Mouse (Mus musculus) gastrocnemius, postnatal 14 days (tissue): Measurements from ENCODE around the gene Zmiz1. TPM values are rescaled to one million over a fixed set of nuclear protein-coding genes. Genes with fewer than 3 reads are reported as not detected.

ENCODE experiments used
- DNase-seq: peaks from one replicate; pipeline ENCODE4 v3.0.0; 2021; ENCODE audit warnings: mixed read lengths
- intact Hi-C: fragments of 180-260 bp; cut with DNase I; formaldehyde crosslinking; loops from one replicate; pipeline ENCODE4 v1.15.1; 2025; ENCODE audit warnings: low total_unique reads
- total RNA-seq, 2 experiments: library from RNA; stranded (reverse); gene quantifications; 2 replicates each; pipeline ENCODE4 v1.2.3; 2021

Zmiz1 gene
- total RNA-seq, 2 experiments from 2014 or later, result 30.3 to 36.0 TPM

DNA sequence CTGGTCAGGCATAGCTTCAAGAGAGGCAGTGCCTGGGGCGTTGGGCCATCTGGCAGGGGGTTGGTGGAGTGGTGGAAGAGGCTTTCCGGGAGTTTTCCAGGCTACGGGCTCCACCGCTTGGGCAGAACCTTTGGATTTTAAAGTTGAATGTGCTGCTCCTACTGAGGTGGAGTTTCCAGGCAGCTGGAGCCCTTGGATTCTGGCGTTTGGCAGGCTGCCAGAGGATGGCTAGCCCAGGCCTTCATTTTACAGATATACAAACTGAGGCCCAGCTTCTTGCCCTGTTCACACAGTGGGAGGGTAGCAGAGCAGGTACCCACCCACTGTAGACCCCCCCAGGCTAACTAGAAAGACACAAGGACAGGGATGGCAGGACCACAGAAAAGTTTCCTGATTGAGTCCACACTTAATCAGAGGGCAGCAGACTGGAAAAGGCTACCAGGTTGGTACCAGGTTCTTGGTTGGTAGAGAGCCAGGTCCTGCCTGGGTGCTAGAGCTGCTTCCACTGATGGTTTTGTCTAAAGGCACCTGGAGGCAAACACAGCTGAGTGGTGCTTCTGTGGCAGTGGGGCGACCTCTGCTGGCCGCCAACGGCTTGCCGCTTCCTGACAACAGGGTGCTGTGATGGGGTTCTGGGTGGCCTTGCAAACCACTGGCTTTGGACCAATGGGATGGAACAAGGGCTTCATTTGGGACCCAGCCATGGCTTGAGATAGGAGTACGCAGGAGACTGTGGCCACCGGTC lies 106.5 kb downstream of the Zmiz1 start:
- DNase-seq, result peak; percentile 86
- intact Hi-C loops, result loop anchor here (5.0 kb wide), 2 partner anchors 178 to 448 kb away; no protein-coding TSS in a partner anchor

DNA sequence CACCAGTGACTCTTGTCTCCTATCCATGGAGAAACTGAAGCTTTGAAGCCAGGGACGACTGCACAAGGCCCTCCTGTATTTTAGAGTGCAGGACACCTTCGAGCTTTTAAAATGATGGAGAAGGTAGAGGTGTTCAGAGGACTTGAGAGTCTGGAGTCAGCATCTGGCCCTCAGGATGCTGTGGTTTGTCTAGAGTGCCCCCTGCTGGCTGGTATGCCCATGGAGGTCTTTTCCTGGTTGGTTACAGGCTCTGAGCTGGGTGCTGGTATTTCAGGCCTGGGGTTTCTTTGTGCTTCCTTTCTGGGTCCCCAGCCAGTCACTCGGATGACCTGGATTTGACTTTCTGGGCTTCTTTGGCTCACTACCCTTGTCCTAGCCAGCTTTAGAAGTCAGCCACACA lies 108.3 kb downstream of the Zmiz1 start:
- DNase-seq, result peak; percentile 60
- intact Hi-C loops, result loop anchor here (5.0 kb wide), 2 partner anchors 180 to 450 kb away; no protein-coding TSS in a partner anchor

DNA sequence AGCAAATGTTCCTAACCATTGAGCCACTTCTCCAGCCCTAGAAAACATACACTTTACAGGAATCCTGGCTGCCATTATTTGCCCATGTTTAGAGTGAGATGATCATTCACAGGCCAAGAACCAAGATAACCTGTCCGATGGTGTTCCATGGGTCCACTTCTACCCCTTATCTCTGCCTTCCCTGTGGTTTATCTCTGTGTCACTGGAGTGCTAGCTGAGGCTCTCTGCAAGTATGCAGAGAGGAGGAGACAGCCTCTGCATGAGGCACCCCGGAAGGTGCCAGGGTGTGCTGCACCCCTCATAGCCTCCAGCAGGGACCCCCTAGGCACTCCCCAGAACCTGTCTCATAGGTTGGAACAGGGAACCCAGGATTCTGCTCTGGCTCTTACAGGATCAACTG lies 108.9 kb downstream of the Zmiz1 start:
- no peak for DNase-seq
- intact Hi-C loops, result loop anchor here (5.0 kb wide), 2 partner anchors 181 to 451 kb away; no protein-coding TSS in a partner anchor

DNA sequence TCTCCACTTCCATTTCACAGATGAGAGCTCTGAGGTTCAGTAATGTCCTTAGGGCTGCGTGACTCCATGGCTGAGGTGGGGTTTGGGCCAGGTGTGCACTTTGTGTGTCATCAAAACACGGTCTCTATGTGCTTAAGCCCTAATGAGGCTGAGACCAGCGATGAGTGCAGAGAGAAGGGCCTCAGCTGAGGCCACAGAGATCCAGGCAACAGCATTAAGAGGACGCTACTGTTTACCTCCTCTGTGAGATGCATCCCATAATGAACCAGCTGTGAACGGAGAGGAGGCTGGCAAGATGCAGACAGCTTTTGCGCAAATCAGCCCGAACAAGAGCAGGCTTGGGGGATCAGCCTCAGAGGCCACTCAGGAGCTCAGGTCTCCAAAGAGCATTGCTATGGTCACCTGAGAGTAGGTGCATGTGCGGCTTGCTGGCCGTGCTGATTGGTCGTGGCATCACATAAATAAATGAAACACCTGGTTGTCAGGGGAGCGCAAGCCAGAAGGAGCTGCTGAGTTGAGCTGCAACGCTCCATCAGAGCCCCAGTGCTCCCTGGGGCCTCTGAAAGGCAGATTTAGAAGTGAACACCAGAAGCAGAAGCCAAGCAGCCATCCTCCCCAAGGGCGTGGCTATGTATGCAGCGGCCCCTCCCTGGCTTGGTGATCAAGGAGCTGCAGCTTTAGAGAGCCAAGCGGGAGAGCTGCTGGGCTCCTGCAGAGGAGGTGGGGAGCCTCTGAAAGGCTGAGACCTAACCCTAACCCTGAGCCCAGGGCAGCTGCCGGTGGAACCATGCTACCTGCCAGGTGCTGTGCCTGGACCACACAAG lies 115.3 kb downstream of the Zmiz1 start:
- intact Hi-C loops, result no loop called here
- DNase-seq, result no peak

DNA sequence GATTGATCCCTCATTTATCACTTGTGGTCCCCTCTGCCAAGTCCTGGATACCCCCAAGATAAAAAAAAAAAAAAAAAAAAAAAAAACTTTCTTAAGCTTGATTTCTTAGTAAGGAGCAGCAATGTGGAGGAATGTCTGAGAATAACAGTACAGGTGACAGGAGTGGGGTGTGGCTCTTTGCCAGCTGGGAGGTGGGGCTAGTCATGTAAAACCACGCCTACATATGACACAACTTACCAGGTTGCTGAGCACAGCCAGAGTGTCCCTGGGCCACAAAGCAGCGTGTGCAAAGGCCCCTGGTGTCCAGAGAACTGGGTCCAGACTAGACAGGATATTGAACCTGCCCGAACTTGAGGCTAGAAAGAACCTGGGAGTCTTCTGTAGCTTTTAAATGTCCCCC lies 117.7 kb downstream of the Zmiz1 start:
- intact Hi-C loops, result no loop called here

DNA sequence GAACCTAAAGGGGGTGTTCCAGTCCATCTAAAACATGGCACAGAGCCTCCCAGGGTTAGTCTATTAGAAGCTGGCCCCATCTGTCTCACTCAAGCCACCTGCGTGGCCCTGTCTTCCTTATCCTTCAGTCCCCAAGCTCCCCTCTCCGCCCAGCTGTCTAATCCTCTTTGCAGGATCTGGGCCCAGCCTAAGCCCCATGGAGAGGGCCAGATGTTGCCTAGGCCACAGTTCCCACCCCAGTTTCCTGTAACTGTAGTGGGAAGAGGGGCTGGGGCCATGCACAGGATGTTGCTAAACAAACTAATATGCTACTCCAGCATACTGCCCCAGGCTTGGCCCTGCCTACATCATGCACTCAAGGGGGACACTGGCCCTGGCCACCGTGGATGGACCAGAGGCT lies 118.4 kb downstream of the Zmiz1 start:
- no peak for DNase-seq
- intact Hi-C loops, result no loop called here

More for the DNA sequence above, 117.7 kb downstream of the Zmiz1 start:
- no peak for DNase-seq

DNA sequence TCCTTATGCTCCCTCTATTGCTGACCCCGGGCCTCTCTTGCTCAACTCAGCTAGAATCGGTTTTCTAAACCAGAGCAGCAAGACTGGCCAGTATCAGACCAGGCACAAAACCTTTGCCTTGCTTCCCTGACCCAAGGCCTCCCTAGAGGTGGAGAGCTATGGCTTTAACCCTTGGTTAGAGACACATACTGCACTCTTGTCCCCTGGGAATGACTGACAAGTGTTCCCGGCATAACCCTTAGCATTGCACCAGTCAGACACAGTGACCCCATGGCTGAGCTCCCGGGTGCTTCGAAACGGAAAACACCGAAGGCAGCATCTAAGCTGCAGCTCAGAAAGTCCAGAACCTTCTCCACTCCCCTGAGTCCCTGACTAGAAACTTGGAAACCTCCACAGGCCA lies 120.6 kb downstream of the Zmiz1 start:
- intact Hi-C loops, result no loop called here
- no peak for DNase-seq

DNA sequence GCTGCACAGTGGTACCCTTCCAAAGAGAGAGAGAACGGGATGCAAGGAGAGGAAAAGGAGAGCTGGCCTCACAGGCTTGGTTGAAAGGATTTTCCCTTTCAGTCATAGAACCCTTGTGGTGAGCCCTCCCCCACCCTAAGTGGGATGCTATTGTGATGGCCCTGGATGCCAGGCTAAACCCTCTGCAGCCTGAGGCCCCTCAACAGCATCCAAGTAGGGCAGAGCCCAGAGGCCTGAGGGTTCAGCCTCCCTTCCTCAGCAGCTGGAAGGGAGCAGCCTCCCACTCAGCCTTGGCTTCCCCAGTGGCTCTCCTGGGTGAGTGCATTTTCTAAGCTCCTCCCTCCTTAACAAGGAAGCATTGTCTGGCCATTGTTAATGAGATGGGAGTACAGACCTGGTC lies 121.4 kb downstream of the Zmiz1 start:
- intact Hi-C loops, result no loop called here
- no peak for DNase-seq

DNA sequence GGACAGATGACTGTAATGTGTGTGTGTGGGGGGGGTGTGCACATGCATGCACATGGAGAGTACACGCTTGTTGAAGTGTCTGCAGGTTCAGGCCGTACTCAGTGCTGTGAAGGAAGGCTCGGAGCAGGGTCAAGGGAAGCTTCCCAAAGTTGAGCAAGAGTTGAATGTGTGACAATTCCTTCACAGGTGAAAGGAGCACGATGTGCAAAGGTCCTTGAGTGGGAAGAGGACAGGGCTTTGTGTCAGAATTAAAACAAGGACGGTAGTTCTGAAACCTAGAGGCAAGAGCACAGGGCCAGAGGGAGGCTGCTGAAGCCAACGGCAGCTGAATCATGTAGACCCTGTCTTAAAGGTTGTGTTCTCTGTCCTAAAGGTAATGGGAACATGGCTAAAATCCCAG lies 123.6 kb downstream of the Zmiz1 start:
- no peak for DNase-seq
- intact Hi-C loops, result no loop called here

DNA sequence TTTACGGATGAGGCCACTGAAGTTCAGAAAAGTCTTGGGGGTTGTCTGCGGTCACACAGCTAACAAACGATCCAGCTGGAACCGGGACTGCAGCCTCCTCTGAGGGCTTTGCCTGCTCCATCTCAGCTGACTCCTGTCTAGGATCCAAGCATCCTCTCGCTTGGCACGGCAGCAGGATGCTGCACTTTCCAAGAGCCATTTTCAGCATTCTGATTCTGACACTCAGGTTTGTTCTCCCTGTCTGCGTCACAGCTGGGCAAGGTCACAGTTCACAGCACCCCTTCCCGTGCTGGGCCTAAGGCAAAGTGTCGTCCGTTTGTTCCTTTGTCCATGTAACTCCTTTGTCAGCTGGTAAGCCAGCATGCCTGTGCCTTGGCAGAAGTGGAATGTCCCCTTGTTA lies 124.9 kb downstream of the Zmiz1 start:
- peak; percentile 58 for DNase-seq
- intact Hi-C loops, result no loop called here

DNA sequence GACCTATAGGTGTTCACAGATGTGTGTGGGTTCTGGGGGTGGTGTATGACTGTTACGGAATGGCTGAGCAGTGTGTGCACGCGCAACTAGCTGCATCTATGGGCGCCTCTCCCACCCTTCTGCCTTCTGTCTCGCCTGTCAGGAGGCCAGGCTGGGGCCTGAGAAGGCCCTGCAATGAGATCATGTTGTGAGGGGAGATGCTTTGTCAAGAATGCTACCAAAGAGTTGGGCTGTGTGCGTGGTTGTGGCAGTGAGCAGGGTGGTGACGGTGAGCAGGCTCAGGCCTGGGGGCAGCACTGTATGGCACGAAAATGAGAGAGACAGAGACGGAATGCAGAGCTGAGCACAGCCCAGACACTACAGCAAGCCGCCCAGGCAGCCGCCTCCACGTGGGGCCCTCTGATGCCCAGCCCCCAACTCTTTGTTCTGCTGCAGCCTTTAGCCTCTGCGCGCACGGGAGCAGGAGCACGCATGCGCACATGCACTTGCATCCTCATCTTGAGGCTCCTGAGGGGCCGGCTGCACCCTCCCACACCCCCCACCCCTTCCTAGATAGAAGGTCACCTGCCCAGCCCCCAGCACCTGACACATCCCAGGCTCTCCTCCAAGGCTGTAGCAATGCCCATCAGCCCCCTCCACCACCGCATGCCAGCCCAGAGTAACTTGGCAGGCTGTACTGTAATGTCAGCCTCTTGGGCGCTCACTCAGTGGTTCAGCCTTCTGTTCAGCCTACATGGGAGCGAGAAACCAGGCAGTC lies 126.7 kb downstream of the Zmiz1 start:
- intact Hi-C loops, result no loop called here
- no peak for DNase-seq

DNA sequence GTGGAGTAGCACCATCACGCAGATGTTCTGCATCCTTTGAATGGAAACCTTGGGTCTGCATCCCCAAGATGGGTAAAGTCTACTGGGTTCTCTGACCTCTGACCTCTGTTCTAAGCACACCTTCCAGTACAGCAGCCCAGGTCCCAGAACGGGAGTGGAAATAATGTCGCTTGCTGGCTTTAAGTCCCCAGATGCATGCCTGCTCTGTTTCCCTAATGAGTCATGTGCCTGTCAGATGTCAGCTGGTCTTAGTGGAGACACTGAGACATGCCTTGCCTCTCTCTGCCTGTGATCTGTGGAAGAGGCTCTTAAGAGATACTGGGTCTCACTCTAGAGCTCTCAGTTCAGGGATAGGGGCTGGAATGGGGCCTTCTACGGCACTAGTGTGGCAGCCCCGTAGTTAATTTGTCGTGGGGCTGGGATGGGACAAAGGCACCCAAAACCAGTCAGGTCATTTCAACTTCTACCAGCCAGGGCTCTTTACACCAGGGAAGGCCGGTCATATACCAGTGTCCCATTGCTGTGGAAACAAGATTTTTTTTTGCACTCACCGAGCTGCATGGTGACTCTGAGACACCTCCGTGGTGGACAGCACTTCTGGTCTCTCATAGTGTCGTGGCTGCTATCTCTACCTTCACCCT lies 128.0 kb downstream of the Zmiz1 start:
- no peak for DNase-seq
- intact Hi-C loops, result no loop called here

DNA sequence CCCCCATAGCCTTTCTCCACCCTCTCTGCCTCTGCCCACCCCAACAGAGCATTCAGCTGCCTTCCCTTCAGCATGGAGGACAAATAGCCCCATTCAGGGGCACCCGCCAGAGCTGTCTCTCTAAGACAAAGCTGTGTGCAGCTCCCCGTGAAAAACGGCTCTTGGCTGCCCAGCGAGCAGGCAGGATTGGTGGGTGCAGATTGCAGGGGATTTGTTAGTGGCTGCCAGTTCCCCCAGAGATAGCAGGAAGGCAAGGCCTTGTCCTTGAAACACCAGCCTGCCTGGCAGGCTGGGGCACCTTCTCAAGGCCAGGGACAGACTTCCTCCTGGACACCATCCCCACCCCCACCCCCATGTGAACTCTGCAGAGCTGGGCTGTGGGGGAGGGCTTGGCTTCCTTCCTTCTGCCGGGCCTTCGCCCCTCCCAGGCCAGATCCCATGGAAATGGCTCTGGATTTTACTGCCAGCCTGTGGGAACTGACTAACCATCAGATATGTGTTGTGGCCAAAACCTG lies 128.6 kb downstream of the Zmiz1 start:
- intact Hi-C loops, result no loop called here
- DNase-seq, result peak; percentile 33

DNA sequence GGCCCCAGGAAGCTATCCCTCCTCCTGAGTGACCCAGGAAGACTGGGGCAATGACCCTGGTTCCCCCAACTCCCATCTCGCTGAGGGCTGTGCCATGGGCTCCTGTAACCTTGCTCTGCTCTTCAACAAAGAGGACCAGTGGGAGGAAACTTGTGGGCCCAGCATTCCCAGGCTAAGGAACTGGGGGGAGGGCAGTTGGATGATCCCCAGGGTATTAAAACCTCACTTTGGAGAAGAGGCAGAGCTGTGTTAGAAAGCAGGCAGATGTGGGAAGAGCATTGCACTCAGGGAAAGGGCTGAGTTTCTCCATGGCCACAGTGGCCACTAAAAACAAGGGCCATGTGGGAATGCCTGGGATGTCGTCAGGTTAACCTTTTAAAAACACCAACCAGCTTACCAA lies 129.2 kb downstream of the Zmiz1 start:
- DNase-seq, result no peak
- intact Hi-C loops, result no loop called here

DNA sequence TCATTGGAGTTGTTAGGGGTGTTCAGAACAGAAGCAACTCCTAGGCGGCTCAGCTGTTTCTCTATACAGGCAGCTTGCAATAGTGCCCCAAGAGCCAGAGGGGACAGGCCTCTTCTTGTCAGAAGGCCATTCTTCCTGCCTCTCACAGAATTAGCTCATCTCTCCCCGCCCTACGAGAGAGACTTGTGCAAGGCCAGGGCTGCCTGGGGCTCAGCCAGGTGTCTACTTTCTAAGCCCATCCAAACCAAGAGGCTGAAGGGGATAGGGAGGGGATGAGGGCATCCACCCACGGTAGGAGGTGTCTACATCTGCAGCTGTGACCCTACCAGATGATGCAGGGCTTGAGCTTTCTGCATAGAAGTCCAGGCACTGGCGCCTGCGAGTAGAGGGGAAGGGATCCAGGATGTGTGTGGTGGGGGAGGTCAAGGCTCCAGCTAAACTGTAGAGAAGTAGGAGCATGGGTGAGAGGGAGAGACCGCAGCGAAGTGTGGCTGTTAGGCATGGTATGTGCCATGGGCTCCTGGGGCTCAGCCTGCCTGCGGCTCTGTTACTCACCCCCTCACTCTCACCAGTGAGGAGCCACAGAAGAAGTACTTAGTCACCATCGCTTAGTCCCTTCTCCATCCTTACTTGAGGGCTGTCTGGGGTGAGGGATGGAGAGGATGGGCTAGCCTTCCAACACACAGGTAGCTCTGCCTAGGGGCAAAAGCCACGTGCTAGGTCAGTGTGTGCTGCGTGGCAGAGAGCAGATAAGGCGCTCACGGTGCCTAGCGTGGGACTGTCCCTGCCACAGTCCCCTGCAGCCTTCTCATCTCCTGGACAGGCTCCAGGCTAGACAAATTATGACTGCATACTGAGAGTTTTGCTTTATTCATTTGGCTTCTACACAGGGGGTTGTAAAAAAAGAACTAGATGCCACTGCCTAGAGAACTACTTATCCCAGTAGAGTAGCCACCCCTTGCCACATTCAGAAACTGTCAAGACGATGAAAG lies 130.3 kb downstream of the Zmiz1 start:
- intact Hi-C loops, result no loop called here
- peak; percentile 63 for DNase-seq

DNA sequence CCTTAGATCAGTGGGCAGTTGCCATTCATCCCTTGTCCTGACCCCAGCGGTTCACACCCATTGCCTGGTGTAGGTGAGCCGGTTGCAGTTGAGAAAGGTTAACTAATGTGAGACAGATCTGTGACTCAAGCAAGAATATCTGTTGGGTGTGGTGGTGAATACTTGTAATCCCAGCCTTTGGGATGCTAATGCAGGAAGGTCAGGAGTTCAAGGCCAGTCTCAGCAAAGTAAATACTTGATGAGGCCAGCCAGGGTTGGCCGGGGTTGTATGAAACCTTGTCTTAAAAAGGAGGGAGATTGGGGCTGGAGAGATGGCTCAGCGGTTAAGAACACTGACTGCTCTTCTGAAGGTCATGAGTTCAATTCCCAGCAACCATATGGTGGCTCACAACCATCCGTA lies 132.0 kb downstream of the Zmiz1 start:
- DNase-seq, result no peak
- intact Hi-C loops, result no loop called here

DNA sequence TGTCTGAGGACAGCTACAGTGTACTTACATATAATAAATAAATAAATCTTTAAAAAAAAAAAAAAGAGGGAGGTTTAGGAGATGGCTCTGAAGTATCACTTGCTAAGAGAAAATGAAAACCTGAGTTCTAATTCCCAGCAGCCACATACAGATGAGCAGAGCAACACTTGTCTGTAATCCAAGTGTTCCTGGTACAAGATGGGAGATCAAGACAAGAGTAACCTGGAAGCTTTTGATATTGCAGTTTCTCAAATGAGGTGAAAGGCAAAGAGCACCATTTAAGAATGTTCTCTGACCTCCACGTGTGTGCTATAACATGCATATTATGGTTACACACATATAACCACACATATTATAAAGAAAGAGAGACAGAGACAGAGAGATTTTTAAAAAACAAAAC lies 132.4 kb downstream of the Zmiz1 start:
- intact Hi-C loops, result no loop called here
- DNase-seq, result no peak

DNA sequence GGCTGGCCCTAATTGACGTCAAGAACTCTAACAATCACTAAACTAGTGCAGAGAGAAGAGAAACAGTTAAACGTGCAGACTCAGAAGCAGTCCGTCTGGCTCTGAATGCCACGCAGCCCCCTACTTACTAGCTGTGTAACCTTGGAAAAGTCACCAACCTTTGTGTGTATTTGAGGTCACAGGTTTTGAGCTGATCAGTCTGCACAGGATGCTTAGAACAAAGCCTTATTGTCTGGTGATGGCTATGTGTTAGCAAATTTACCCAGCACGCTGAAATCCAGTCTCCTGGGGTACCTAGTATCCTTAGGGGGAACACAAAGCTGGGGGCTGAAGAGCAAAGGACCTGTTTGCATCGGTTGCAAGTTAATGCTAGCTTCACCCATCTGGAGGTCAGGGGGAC lies 133.5 kb downstream of the Zmiz1 start:
- no peak for DNase-seq
- intact Hi-C loops, result no loop called here
